Mouse (Mus musculus) stomach, postnatal 0 days (tissue): ENCODE results near the gene Map2k3.

Source experiments
- CTCF ChIP-seq: IDR thresholded peaks from 2 replicates; pipeline ENCODE4 v1.5.1; 2016; ENCODE audit warnings: antibody characterized with exemption, low read depth, mild to moderate bottlenecking, moderate library complexity
- EP300 ChIP-seq: optimal IDR thresholded peaks from 2 replicates; pipeline ENCODE3; 2016; ENCODE audit warnings: antibody characterized with exemption

GRCm38 (mm10) chr11:60945003-60945402 is 13.2 kb downstream of the Map2k3 start:
- TF ChIP-seq CTCF (no peak), EP300 (no peak)
